Mouse (Mus musculus) midbrain, embryonic 15.5 days (tissue): Measurements from ENCODE around the gene Igfn1. TPM values are rescaled to one million over a fixed set of nuclear protein-coding genes. Genes with fewer than 3 reads are reported as not detected.
A peak's percentile ranks its signal among the peaks of the same experiment; 100 is the strongest.

Experiments used
- ATAC-seq: fragments of 200-750 bp; cut with Nextera tagmentation; replicated peaks from 2 replicates; pipeline ENCODE4 v1.8.0; 2017; ENCODE audit warnings: moderate TSS enrichment
- H3K27ac ChIP-seq: fragments of 300-500 bp; sonication (generic); 2 replicates; pipeline ENCODE4 v1.5.1; 2015; ENCODE audit warnings: mild to moderate bottlenecking, inconsistent platforms
- H3K27me3 ChIP-seq: fragments of 300-500 bp; sonication (generic); replicated peaks from 2 replicates; pipeline ENCODE4 v1.6.1; 2015; ENCODE audit warnings: inconsistent platforms
- H3K36me3 ChIP-seq: fragments of 300-500 bp; sonication (generic); replicated peaks from 2 replicates; pipeline ENCODE4 v1.6.1; 2015; ENCODE audit warnings: inconsistent platforms
- H3K4me1 ChIP-seq: fragments of 300-500 bp; sonication (generic); 2 replicates; pipeline ENCODE4 v1.6.1; 2015; ENCODE audit warnings: inconsistent platforms
- H3K4me2 ChIP-seq: fragments of 300-500 bp; sonication (generic); 2 replicates; pipeline ENCODE4 v1.6.1; 2015; ENCODE audit warnings: inconsistent platforms, mild to moderate bottlenecking, moderate library complexity
- H3K4me3 ChIP-seq: fragments of 300-500 bp; sonication (generic); 2 replicates; pipeline ENCODE4 v1.5.1; 2015; ENCODE audit warnings: mild to moderate bottlenecking, inconsistent platforms
- H3K9ac ChIP-seq: fragments of 300-500 bp; sonication (generic); 2 replicates; pipeline ENCODE4 v1.6.1; 2015; ENCODE audit warnings: mild to moderate bottlenecking, inconsistent platforms
- H3K9me3 ChIP-seq: fragments of 300-500 bp; sonication (generic); 2 replicates; pipeline ENCODE4 v1.6.1; 2016; ENCODE audit warnings: inconsistent platforms
- WGBS: fragments of 180-500 bp; shearing (Covaris S2); methylation state at CpG from one replicate; pipeline ENCODE4 v1.1.7; 2015; ENCODE audit warnings: mixed read lengths; 5-methylcytosine and 5-hydroxymethylcytosine counted together
- polyA plus RNA-seq: library from polyadenylated mRNA; unstranded; fragments of >200 nt; fragmentation: Nextera tagmentation; extraction: Ambion mirVana; gene quantifications from 2 replicates; pipeline ENCODE4 v1.2.1, GENCODE M21; 2015

The Igfn1 gene
- polyA plus RNA-seq, 1 experiment from 2014 or later = not detected

DNA sequence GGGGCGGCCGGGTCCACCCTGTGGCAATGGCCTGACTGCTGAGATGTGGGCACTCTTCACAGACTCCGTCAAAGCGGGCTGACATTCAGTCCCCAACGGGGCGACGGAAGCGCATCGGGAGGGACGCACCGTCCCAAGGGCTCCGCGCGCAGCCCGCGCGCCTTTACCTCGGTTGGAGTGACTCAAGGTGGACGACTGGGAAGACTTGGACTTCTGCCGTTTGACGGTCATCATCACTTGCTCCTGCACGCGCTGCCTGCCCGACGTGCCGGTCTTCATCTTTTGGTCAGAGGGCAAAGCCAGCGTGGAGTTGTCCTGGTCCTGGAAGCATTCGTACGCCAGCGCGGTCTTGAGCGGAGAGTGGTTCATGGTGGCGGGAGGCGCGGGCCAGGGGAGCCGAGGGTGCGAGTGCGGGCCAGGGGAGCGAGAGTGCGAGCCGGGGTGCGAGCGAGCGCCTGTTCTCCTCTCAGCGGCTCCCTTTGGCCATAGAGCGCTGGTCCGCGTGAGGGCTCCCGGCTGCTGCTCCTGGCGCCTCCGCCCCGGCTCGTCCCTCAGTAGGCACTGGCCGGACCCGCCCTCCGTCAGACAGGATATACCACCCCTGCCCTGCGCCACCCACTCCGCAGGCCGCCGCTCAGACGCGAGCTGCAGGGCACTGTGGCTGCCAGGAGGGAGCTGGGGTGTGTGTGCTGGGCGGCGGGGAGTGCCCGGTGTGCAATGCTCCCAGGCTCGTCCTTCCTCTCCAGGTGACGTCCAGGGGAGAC lies 87.3 kb downstream of the Igfn1 start, which contains the start of gene Pkp1:
Gene Pkp1, minus strand, starts transcription at position 564 of the 764 bp plus-strand sequence.
- Histone ChIP-seq H3K27me3 (peaks cover 60% of the 10 kb centered on the region), H3K4me1 (peaks cover 8% of the 10 kb centered on the region), H3K9me3 (no peaks in the 10 kb centered on the region), H3K36me3 (no peaks in the 10 kb centered on the region), H3K4me2 (peak within 1 kb of the TSS; percentile 47), H3K9ac (peak within 1 kb of the TSS; percentile 12; the same call in 1 of the 2 replicates), H3K4me3 (peak within 1 kb of the TSS; percentile 29), H3K27ac (no peak within 1 kb of the TSS)
- no peak for ATAC-seq
- WGBS = under 1% methylated on average over 67 of the region's 67 CpGs

DNA sequence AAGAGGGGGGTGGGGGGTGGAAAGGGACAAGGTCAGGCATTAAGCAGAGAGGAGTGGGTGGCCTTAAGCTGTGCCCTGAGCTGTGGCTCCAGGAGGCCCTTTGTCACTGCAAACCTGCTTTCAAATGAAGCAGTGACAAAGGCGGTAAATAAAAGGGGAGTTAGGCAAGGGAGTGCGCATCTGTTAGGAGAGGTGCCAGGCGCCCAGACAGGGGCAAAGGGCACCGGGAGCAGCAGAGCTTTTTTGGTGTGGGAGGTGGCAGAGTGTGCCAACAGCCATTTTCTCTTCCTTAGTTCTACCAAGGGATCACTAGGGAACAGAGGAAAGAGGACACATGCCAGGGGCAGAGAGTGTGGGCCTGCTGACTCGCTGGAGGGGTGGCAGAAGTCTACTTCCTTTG lies 88.9 kb downstream of the Igfn1 start:
- ATAC-seq = no peak
- Histone ChIP-seq H3K27me3 (peaks cover 58% of the 10 kb centered on the region), H3K9me3 (no peaks in the 10 kb centered on the region), H3K4me3 (no peak overlapping the region), H3K36me3 (no peaks in the 10 kb centered on the region), H3K27ac (no peak overlapping the region), H3K4me1 (peaks cover 8% of the 10 kb centered on the region), H3K9ac (no peak overlapping the region), H3K4me2 (no peak overlapping the region)
- 8% methylated on average over 5 of the region's 5 CpGs for WGBS

DNA sequence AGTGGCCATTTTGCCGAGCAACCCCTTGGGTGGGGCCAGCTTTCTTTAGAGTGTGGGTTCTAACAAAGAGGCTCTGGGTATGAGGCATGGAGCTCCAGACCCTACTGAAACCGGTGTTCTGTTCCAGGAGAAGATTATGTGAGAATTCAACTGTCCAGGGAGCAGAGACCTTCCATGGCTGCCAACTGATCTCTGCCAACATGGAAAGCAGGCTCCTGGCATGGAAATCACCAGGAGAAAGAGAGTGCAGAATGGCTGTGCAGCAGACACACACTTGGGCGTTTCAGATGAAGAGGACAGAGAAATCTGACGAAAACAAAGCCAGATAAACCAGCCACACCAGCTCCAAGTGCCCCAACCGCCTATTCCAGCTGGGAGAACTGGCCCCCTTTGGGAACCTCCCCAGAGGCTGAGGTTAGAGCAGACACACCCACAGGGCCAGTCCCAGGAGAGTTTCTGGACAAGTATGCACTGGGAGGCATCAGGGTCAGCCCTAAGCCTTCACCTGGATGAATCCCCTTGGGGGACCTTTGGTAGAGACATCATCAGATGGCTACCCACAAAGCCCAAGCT lies 89.6 kb downstream of the Igfn1 start:
- Histone ChIP-seq H3K9me3 (no peaks in the 10 kb centered on the region), H3K4me1 (peaks cover 8% of the 10 kb centered on the region), H3K36me3 (no peaks in the 10 kb centered on the region), H3K9ac (no peak overlapping the region), H3K4me3 (no peak overlapping the region), H3K27me3 (peaks cover 57% of the 10 kb centered on the region), H3K27ac (no peak overlapping the region), H3K4me2 (no peak overlapping the region)
- ATAC-seq = no peak
- WGBS = 29% methylated on average over 5 of the region's 5 CpGs

GRCm38 (mm10) chr1:135913657-135914056 lies 92.5 kb downstream of the Igfn1 start:
- H3K9ac ChIP-seq = no peak overlapping the region
- H3K4me2 ChIP-seq = no peak overlapping the region
- no peaks in the 10 kb centered on the region for H3K9me3 ChIP-seq
- no peak overlapping the region for H3K27ac ChIP-seq
- no peak overlapping the region for H3K4me3 ChIP-seq
- no peaks in the 10 kb centered on the region for H3K36me3 ChIP-seq
- peaks cover 9% of the 10 kb centered on the region for H3K4me1 ChIP-seq
- WGBS = 81% methylated on average over 4 of the region's 4 CpGs
- peaks cover 32% of the 10 kb centered on the region for H3K27me3 ChIP-seq
- no peak for ATAC-seq

DNA sequence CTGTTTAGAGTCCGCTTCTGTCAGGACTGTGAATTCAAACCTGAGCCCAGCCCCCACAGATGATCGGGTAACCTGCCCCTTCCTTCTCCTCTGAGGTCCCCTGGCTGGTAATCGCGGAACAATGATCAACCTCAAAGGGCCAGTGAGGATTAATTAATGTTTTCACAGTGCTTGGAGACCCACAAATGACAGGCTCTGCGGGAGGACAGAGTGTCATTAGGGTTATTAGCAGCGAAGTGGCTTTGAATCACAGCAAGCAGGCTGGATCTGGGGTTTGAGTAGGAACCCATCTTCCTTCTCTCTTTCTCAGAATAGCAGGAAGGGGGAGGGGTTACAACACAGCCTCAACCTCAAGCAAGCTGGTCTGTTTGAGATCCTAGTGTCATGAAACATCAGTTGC lies 96.8 kb downstream of the Igfn1 start:
- WGBS = 7% methylated on average over 6 of the region's 6 CpGs
- Histone ChIP-seq H3K36me3 (no peaks in the 10 kb centered on the region), H3K9ac (no peak overlapping the region), H3K4me1 (peaks cover 6% of the 10 kb centered on the region; the same call in 1 of the 2 replicates), H3K27ac (no peak overlapping the region), H3K27me3 (no peaks in the 10 kb centered on the region; the same call in 1 of the 2 replicates), H3K4me3 (no peak overlapping the region), H3K4me2 (no peak overlapping the region), H3K9me3 (no peaks in the 10 kb centered on the region)
- ATAC-seq = no peak

DNA sequence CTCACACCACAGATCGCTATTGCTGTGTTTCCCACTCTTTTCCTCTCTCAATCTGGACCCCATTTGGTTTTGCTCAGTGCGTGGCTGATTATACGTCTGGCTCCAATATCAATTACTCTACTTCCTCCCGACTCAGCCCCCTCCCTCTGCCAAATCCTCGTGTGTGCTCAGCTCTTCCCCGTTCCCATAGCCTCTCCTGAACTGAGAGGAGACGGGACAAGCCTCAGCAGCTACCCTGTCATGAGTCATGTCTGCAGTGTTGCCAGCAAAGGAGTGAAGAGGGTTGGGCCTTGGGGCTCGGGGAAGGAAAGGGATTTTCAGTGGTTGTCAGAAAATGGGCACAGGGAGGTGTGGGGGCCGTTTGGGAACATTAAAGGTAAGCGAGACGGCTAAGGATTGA lies 99.4 kb downstream of the Igfn1 start:
- Histone ChIP-seq H3K9me3 (no peaks in the 10 kb centered on the region), H3K4me1 (peaks cover 6% of the 10 kb centered on the region; the same call in 1 of the 2 replicates), H3K27me3 (no peaks in the 10 kb centered on the region), H3K9ac (no peak overlapping the region), H3K4me3 (no peak overlapping the region), H3K4me2 (no peak overlapping the region), H3K27ac (no peak overlapping the region), H3K36me3 (no peaks in the 10 kb centered on the region)
- no peak for ATAC-seq
- 80% methylated on average over 11 of the region's 11 CpGs for WGBS

Other genes starting within 250 kb of the Igfn1 start
- 27.6 and 31.4 TPM in 2 replicates for gene Phlda3, start 240.2 kb downstream of the Igfn1 start, polyA plus RNA-seq
- 0.56 and 1.9 TPM in 2 replicates for gene Tnni1, start 226.9 kb downstream of the Igfn1 start, polyA plus RNA-seq
- 0.69 and 1.4 TPM in 2 replicates for gene Lad1, start 187.7 kb downstream of the Igfn1 start, polyA plus RNA-seq
- gene Tnnt2, start 170.0 kb downstream of the Igfn1 start, polyA plus RNA-seq = 0.71 and 13.1 TPM in 2 replicates
- 0.05 and 0.25 TPM in 2 replicates for gene Pkp1, start 87.1 kb downstream of the Igfn1 start, polyA plus RNA-seq
- gene Tmem9, start 1.8 kb upstream of the Igfn1 start, polyA plus RNA-seq = 150 and 154 TPM in 2 replicates
- not detected in 2 replicates for gene Ascl5, start 44.5 kb upstream of the Igfn1 start, polyA plus RNA-seq
- 0.12 and 0.17 TPM in 2 replicates for gene Cacna1s, start 46.4 kb upstream of the Igfn1 start, polyA plus RNA-seq
- gene Kif21b, start 125.0 kb upstream of the Igfn1 start, polyA plus RNA-seq = 58.9 and 62.0 TPM in 2 replicates
- gene Mroh3, start 206.5 kb upstream of the Igfn1 start, polyA plus RNA-seq = not detected in 2 replicates
- 2.2 and 2.3 TPM in 2 replicates for gene Inava, start 227.9 kb upstream of the Igfn1 start, polyA plus RNA-seq